ENCODE assay signal across 8 mouse cellular contexts in genomic region chr17:34031465-34032173, GRCm38 (mm10). TPM values are rescaled to one million over a fixed set of nuclear protein-coding genes. Genes with fewer than 3 reads are reported as not detected.
A peak's percentile ranks its signal among the peaks of the same experiment; 100 is the strongest.
DNase-seq lines count a peak whose midpoint lies in the region; ATAC-seq and TF ChIP-seq lines count a peak whose summit lies in the region.

Gene Slc39a7 (minus strand): TSS chr17:34031682.
Gene Rxrb (plus strand): TSS chr17:34031812.

- ATAC-seq in kidney, embryonic 14.5 days (ENCODE audit: low FRiP score, low TSS enrichment), result peak; percentile 80
- peak; percentile 79 for ATAC-seq in limb, embryonic 15.5 days (ENCODE audit: insufficient number of reproducible peaks, low FRiP score, low TSS enrichment, low read depth)

- peak within 1 kb of the TSS; percentile 89 for H3K4me2 ChIP-seq in kidney, embryonic 14.5 days (replicated peaks; ENCODE audit: low read depth, low read length)
- H3K4me2 ChIP-seq in limb, embryonic 15.5 days, result peak within 1 kb of the TSS; percentile 91

- peak within 1 kb of the TSS; percentile 75 for H3K27ac ChIP-seq in bone marrow macrophage, adult 2 months (ENCODE audit: insufficient read depth, low read depth, low read length)
- peak within 1 kb of the TSS; percentile 86 for H3K27ac ChIP-seq in embryonic fibroblast, embryonic 13.5 days (ENCODE audit: insufficient read depth, low read length)
- H3K27ac ChIP-seq in kidney, embryonic 14.5 days (ENCODE audit: low read depth, low read length), result peak within 1 kb of the TSS; percentile 94
- peak within 1 kb of the TSS; percentile 97 for H3K27ac ChIP-seq in limb, embryonic 15.5 days

- peaks cover 43% of the 10 kb centered on the region for H3K36me3 ChIP-seq in kidney, embryonic 14.5 days (ENCODE audit: control insufficient read depth, insufficient read depth, low read length)
- peaks cover 55% of the 10 kb centered on the region for H3K36me3 ChIP-seq in limb, embryonic 15.5 days

- TF ChIP-seq CTCF in bone marrow macrophage, adult 2 months (IDR thresholded peaks at IDR 0.05; ENCODE audit: low read depth, low read length), result no peak
- TF ChIP-seq CTCF in embryonic fibroblast, embryonic 13.5 days (IDR thresholded peaks at IDR 0.05; ENCODE audit: borderline replicate concordance, insufficient read depth, low read length), result no peak

- WGBS in kidney, embryonic 14.5 days, result under 1% methylated on average over 71 of the region's 88 CpGs
- WGBS in limb, embryonic 15.5 days, result under 1% methylated on average over 68 of the region's 88 CpGs

- peak within 1 kb of the TSS; percentile 82 for H3K4me3 ChIP-seq in bone marrow macrophage, adult 2 months (ENCODE audit: insufficient read depth, low read length)
- peak within 1 kb of the TSS; percentile 75 for H3K4me3 ChIP-seq in embryonic fibroblast, embryonic 13.5 days (ENCODE audit: insufficient read depth, low read length)
- peak within 1 kb of the TSS; percentile 88 for H3K4me3 ChIP-seq in kidney, embryonic 14.5 days (ENCODE audit: low read length)
- peak within 1 kb of the TSS; percentile 96 for H3K4me3 ChIP-seq in limb, embryonic 15.5 days

- H3K9me3 ChIP-seq in kidney, embryonic 14.5 days (ENCODE audit: control insufficient read depth, low read length), result no peaks in the 10 kb centered on the region
- no peaks in the 10 kb centered on the region for H3K9me3 ChIP-seq in limb, embryonic 15.5 days

- peaks cover 28% of the 10 kb centered on the region for H3K4me1 ChIP-seq in bone marrow macrophage, adult 2 months (ENCODE audit: control insufficient read depth, insufficient read depth, low read length)
- H3K4me1 ChIP-seq in embryonic fibroblast, embryonic 13.5 days (ENCODE audit: control insufficient read depth, insufficient read depth, low read length), result peaks cover 20% of the 10 kb centered on the region
- peaks cover 30% of the 10 kb centered on the region for H3K4me1 ChIP-seq in kidney, embryonic 14.5 days (ENCODE audit: control insufficient read depth, insufficient read depth, low read length)
- peaks cover 64% of the 10 kb centered on the region for H3K4me1 ChIP-seq in limb, embryonic 15.5 days

- no peak for TF ChIP-seq POLR2A in bone marrow macrophage, adult 2 months (IDR thresholded peaks at IDR 0.05; ENCODE audit: borderline replicate concordance, low read depth, low read length)
- peak; percentile 73 for TF ChIP-seq POLR2A in embryonic fibroblast, embryonic 13.5 days (IDR thresholded peaks at IDR 0.05; ENCODE audit: low read depth, low read length)

- DNase-seq in A20 (ENCODE audit: low read depth, low spot score), result peak; percentile 99
- peak; percentile 97 to 98 for DNase-seq in heart, adult 9 months (ENCODE audit: low spot score in 2 of 2)
- DNase-seq in monocyte, adult 2 months (ENCODE audit: low read depth in 1 of 2, low spot score in 2 of 2), result peak; percentile 98 to 99
- peak; percentile 98 to 99 for DNase-seq in spleen, postnatal 36 days (ENCODE audit: low spot score in 2 of 2)

- H3K27me3 ChIP-seq in kidney, embryonic 14.5 days (ENCODE audit: control insufficient read depth, insufficient read depth, low read length), result no peaks in the 10 kb centered on the region
- H3K27me3 ChIP-seq in limb, embryonic 15.5 days, result no peaks in the 10 kb centered on the region

- peak within 1 kb of the TSS; percentile 95 for H3K9ac ChIP-seq in kidney, embryonic 14.5 days (ENCODE audit: low read depth, low read length)
- H3K9ac ChIP-seq in limb, embryonic 15.5 days, result peak within 1 kb of the TSS; percentile 97

RNA-seq across cellular contexts. Expression of gene Slc39a7, which starts in this region (rescaled TPM):
- polyA plus RNA-seq in bone marrow macrophage, adult 2 months (2012; ENCODE audit: insufficient read depth, insufficient read length, missing spikeins), result 62.3 and 70.1 TPM in 2 replicates
- 181 and 191 TPM in 2 replicates for polyA plus RNA-seq in embryonic fibroblast, embryonic 13.5 days (2011; ENCODE audit: insufficient read length, low read depth, missing spikeins)
- polyA plus RNA-seq in kidney, embryonic 14.5 days (2014; fragmentation: Nextera tagmentation; extraction: Ambion mirVana), result 70.3 and 86.0 TPM in 2 replicates
- polyA plus RNA-seq in limb, embryonic 15.5 days (2015; fragmentation: Nextera tagmentation; extraction: Ambion mirVana), result 258 and 259 TPM in 2 replicates

RNA-seq across cellular contexts. Expression of gene Rxrb, which starts in this region (rescaled TPM):
- 50.2 and 51.9 TPM in 2 replicates for polyA plus RNA-seq in bone marrow macrophage, adult 2 months (2012; ENCODE audit: insufficient read depth, insufficient read length, missing spikeins)
- 24.8 and 26.1 TPM in 2 replicates for polyA plus RNA-seq in embryonic fibroblast, embryonic 13.5 days (2011; ENCODE audit: insufficient read length, low read depth, missing spikeins)
- 22.2 and 28.0 TPM in 2 replicates for polyA plus RNA-seq in kidney, embryonic 14.5 days (2014; fragmentation: Nextera tagmentation; extraction: Ambion mirVana)
- 44.4 and 52.5 TPM in 2 replicates for polyA plus RNA-seq in limb, embryonic 15.5 days (2015; fragmentation: Nextera tagmentation; extraction: Ambion mirVana)

Comparison
In these comparisons a context has a peak if more than half of its experiments do, and no peak if none do; other contexts are left out.
1. Peak in every context shown above with its lines: DNase-seq, ATAC-seq, H3K4me3 ChIP-seq and H3K27ac ChIP-seq.